Mouse (Mus musculus) adrenal gland, postnatal 4 days (tissue): ENCODE results near the gene 9930022D16Rik. TPM values are rescaled to one million over a fixed set of nuclear protein-coding genes. Genes with fewer than 3 reads are reported as not detected.

Experiments
- DNase-seq, 2 experiments: peaks; one replicate each; pipeline ENCODE4 v3.0.0; 2021 to 2022; ENCODE audit warnings: low spot score in 2 of 2, mixed read lengths in 2 of 2
- microRNA-seq: library from miRNA; unstranded; fragments of <30 nt; microRNA quantifications from one replicate; pipeline ENCODE4 v1.2.0, GENCODE M21; 2021
- total RNA-seq, 2 experiments: library from RNA; stranded (reverse); gene quantifications; 2 replicates each; pipeline ENCODE4 v1.2.3; 2021

9930022D16Rik gene
- total RNA-seq, 2 experiments from 2014 or later, result not detected

DNA sequence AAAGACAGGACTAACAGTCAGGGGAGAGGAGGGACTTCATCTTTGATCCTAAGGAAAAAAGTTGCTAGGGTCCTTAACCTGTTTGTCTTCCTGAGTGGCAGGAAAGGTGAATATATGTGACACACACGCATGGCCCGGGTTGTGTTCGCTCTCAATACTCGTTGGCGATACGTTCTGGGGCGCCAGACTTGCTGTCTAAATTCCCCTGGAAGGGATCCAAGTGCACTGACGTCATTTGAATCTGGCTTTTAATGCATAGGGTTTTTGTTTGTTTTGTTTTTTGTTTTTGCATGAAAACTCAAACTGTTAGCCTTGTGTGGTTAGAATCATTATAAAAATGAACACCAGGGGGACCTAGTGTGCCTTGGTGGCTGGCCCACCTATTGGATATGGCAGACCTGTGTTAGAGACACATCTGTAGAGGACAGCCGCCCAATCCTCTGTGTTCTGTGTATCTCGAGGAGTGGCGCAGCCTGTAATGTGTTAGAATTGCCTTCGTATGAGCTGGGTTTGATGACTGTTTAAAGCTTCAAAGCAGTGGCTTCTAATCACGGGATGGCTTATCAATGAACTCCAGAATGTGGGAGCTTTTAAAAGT lies 31.8 kb downstream of the 9930022D16Rik start:
- no peak for DNase-seq

DNA sequence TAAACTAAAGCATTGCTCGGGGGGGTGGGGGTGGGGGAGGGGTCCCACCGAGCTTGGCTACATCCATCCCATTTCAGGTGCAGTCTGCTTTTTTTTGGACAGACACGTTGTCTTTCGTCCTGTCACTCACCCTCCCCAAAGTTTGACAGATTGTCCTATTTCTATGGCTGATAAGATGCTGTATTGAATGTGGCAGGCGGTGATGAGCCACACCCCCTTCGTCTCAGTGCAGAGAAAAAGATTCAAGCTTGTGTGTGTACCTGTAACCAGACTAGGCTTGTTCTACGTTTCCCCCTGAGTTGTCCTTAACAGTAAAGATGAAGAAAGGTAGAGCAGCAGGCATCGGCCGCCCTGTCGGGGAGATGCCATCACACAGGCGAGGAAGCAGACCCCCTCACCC lies 37.5 kb downstream of the 9930022D16Rik start:
- DNase-seq, result no peak

DNA sequence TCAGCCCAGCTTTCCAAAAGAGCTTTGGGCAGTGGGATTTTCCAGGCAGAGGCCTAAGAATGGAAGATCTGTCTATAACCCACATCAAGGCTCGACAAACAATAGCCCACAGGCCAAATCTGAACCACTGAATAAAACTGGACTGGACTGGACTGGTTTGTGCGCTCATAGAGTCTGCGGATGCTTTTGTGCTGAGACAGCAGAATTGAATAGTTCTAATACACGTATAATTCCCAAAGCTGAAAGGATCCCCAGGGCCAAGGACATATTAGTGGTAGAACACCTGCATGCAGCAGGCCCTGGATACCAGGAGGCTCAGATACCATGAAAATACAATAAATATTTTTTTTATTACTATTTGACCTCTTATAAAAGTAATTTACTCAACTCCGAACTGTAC lies 42.5 kb downstream of the 9930022D16Rik start:
- DNase-seq, result no peak

- no peak for DNase-seq
Observed at GRCm38 (mm10) chr11:109458165-109458564, 44.4 kb downstream of the 9930022D16Rik start.

DNA sequence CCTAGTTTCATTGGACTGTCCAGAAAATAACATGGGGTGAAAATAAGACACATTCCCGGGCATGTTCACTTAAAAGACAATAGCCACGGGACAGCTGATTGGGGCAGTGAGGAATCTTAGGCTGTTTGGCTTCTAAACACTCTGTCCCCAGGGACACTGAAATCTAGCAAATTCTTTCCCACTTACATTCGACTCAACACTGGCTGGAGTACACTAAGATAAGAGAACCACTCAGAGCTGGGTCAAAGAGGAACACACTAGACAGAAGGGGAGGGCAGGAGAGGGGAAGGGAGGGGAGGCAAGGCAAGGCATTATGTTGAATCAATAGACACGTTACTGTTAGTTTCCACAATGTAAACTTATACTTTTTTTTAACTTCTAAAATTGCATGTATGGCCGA lies 46.9 kb downstream of the 9930022D16Rik start:
- no peak for DNase-seq

- no peak for DNase-seq
Observed at GRCm38 (mm10) chr11:109465068-109465467, 51.4 kb downstream of the 9930022D16Rik start.

- no peak for DNase-seq
Observed at GRCm38 (mm10) chr11:109466987-109467386, 53.3 kb downstream of the 9930022D16Rik start.

DNA sequence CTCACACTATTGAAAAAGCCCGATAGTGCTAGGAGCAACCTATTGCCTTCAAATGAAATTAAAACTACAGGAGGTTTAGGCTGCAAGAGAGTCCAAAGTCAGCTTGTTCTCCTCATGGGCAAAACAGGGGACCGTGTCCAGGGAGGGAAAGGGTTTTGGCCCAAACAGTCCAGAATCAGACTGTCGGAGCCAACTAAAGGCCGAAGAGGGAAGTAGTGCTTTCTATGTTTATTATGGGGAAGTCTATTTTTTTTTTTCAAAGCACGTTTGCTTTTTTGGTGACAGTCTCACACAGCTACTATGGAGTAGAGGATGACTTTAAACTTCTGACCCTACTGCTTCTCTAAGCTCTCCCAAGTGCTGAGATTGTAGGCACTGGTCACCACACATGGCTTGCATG lies 54.4 kb downstream of the 9930022D16Rik start:
- DNase-seq, result no peak

Small RNA genes within 50 kb of the gene (microRNA-seq; reads per million reads assigned to microRNA genes)
- gene Gm25540, result not detected

Other genes with a start within 250 kb of the 9930022D16Rik start
- gene Rgs9, start 115.8 kb upstream of the 9930022D16Rik start, total RNA-seq, result 10 to 100 TPM; 10.8 to 11.3 TPM
- 10 to 100 TPM; 75.1 to 78.2 TPM for gene Gna13, start 51.1 kb upstream of the 9930022D16Rik start, total RNA-seq
- 10 to 100 TPM; 55.7 to 61.1 TPM for gene Amz2, start 12.0 kb downstream of the 9930022D16Rik start, total RNA-seq
- 10 to 100 TPM; 10.4 to 14.5 TPM for gene Arsg, start 59.5 kb downstream of the 9930022D16Rik start, total RNA-seq
- 1 to 10 TPM; 5.7 to 9.0 TPM for gene Slc16a6, start 59.7 kb downstream of the 9930022D16Rik start, total RNA-seq
- 10 to 100 TPM; 51.9 to 53.1 TPM for gene Wipi1, start 198.1 kb downstream of the 9930022D16Rik start, total RNA-seq
- 100 to 1,000 TPM; 428 to 430 TPM for gene Prkar1a, start 235.5 kb downstream of the 9930022D16Rik start, total RNA-seq